Mouse (Mus musculus) hindbrain, embryonic 12.5 days (tissue): Measurements from ENCODE around the gene Nim1k. TPM values are rescaled to one million over a fixed set of nuclear protein-coding genes. Genes with fewer than 3 reads are reported as not detected.
A peak's percentile ranks its signal among the peaks of the same experiment; 100 is the strongest.

Experiments
- ATAC-seq: fragments of 200-750 bp; cut with Nextera tagmentation; 2 replicates; pipeline ENCODE4 v1.8.0; 2017; ENCODE audit warnings: moderate TSS enrichment; ENCODE audit not compliant: low FRiP score
- H3K27ac ChIP-seq: fragments of 300-500 bp; sonication (generic); 2 replicates; pipeline ENCODE4 v1.5.1; 2016; ENCODE audit warnings: mild to moderate bottlenecking
- H3K27me3 ChIP-seq: fragments of 300-500 bp; sonication (generic); 2 replicates; pipeline ENCODE4 v1.6.1; 2016; ENCODE audit warnings: mild to moderate bottlenecking
- H3K36me3 ChIP-seq: fragments of 300-500 bp; sonication (generic); 2 replicates; pipeline ENCODE4 v1.6.1; 2016; ENCODE audit warnings: mild to moderate bottlenecking
- H3K4me1 ChIP-seq: fragments of 300-500 bp; sonication (generic); 2 replicates; pipeline ENCODE4 v1.6.1; 2016
- H3K4me2 ChIP-seq: fragments of 300-500 bp; sonication (generic); replicated peaks from 2 replicates; pipeline ENCODE4 v1.6.1; 2016; ENCODE audit warnings: mild to moderate bottlenecking
- H3K4me3 ChIP-seq: fragments of 300-500 bp; sonication (generic); 2 replicates; pipeline ENCODE4 v1.5.1; 2016; ENCODE audit warnings: mild to moderate bottlenecking
- H3K9ac ChIP-seq: fragments of 300-500 bp; sonication (generic); 2 replicates; pipeline ENCODE4 v1.6.1; 2016; ENCODE audit warnings: mild to moderate bottlenecking, moderate library complexity
- H3K9me3 ChIP-seq: fragments of 300-500 bp; sonication (generic); replicated peaks from 2 replicates; pipeline ENCODE4 v1.6.1; 2016; ENCODE audit warnings: mild to moderate bottlenecking
- WGBS: fragments of 180-500 bp; shearing (Covaris S2); methylation state at CpG from one replicate; pipeline ENCODE4 v1.1.7; 2016; 5-methylcytosine and 5-hydroxymethylcytosine counted together
- polyA plus RNA-seq: library from polyadenylated mRNA; unstranded; fragments of >200 nt; fragmentation: Nextera tagmentation; extraction: Ambion mirVana; gene quantifications from 2 replicates; pipeline ENCODE4 v1.2.1, GENCODE M21; 2016

Gene Nim1k
- polyA plus RNA-seq, result 2.6 and 2.8 TPM in 2 replicates

DNA sequence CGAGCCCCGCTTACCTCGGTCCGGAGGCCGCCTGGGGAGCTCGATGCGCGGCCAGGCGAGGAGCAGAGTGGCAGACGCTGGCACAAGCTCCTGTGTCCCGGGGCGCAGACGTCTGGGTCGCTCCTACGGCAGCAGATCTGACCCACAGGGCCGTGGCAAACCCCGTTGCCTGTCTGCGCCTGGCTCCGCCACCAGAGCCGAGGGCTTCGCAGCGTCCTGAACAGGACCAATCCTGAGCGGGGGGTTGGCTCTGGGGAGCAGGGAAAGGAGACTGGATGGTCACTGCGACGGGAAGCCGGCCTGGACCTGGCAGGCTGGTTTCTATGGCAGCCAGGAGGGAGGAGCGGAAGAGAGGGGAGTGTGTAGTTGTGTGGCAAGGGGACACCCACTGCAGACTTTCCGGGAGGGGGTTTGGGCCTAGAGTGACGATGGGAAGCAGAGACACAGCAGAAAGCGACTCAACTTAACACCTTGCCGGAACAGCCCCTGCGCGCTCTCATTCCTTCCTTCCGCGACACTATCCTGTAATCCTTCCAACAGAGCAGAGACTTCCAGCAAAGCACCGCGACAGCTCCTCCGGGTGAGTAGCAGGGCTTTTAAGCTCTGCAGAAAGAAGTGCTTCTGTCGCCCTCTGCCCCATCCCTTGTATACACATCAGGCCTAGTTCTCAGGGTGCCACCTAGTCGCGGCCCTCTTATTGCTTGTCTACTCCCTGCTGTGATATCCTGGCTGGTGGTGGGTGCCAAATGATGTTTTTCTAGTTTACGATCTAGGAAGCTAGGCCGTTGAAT lies at the start of gene Nim1k:
TSS of gene Nim1k (minus strand) at position 202 of the 791 bp plus-strand sequence.
- ATAC-seq, result peak; percentile 93
- Histone ChIP-seq H3K4me2 (peak within 1 kb of the TSS; percentile 97), H3K27me3 (no peaks in the 10 kb centered on the region), H3K4me3 (peak within 1 kb of the TSS; percentile 45), H3K4me1 (peaks cover 16% of the 10 kb centered on the region), H3K36me3 (peaks cover under 1% of the 10 kb centered on the region; the same call in 1 of the 2 replicates), H3K9ac (peak within 1 kb of the TSS; percentile 59), H3K9me3 (no peaks in the 10 kb centered on the region), H3K27ac (peak within 1 kb of the TSS; percentile 70)
- WGBS, result 2% methylated on average over 40 of the region's 43 CpGs

GRCm38 (mm10) chr13:119797656-119798055 lies 42.0 kb upstream of the Nim1k start:
- 73% methylated on average over 4 of the region's 4 CpGs for WGBS
- Histone ChIP-seq H3K36me3 (no peaks in the 10 kb centered on the region), H3K9me3 (no peaks in the 10 kb centered on the region), H3K4me1 (no peaks in the 10 kb centered on the region), H3K27ac (no peak overlapping the region), H3K4me2 (no peak overlapping the region), H3K9ac (no peak overlapping the region), H3K4me3 (no peak overlapping the region), H3K27me3 (no peaks in the 10 kb centered on the region)
- ATAC-seq, result no peak

- H3K27me3 ChIP-seq, result no peaks in the 10 kb centered on the region
- no peak overlapping the region for H3K27ac ChIP-seq
- H3K4me2 ChIP-seq, result no peak overlapping the region
- H3K4me3 ChIP-seq, result no peak overlapping the region
- no peak for ATAC-seq
- H3K36me3 ChIP-seq, result peaks cover 4% of the 10 kb centered on the region; the same call in 1 of the 2 replicates
- no peak overlapping the region for H3K9ac ChIP-seq
- WGBS, result 89% methylated on average over 5 of the region's 5 CpGs
- H3K9me3 ChIP-seq, result no peaks in the 10 kb centered on the region
- H3K4me1 ChIP-seq, result peaks cover 13% of the 10 kb centered on the region
Measured at GRCm38 (mm10) chr13:119792791-119793404, 37.2 kb upstream of the Nim1k start.

DNA sequence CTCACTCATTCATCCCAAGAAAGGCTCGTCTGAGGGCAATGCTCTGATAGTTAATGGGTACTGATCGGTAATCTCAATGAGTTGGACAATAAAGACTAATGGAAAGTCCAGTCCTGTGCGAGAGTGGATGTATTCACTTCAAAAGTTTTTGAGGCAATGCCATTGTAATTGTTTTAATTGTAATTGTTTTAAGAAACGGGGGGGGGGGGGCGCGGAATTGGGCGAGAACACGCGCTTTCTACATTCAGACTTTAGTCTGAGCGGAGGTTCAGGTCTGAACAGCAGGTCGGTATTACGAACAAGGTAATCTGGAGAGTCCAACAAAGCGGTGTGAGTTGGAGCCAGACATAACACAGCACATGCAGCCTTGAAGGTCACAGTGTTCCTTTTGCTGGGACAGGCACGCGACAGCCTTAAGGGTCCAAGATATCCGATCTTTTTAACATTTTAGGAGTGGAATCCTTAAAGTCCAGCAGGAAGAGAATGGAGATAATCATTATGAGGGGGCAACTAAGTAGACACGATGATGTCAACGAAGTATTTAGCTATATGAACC lies 36.0 kb upstream of the Nim1k start:
- ATAC-seq, result no peak
- H3K4me3 ChIP-seq, result peak overlapping the region; percentile 90
- 5% methylated on average over 18 of the region's 18 CpGs for WGBS

DNA sequence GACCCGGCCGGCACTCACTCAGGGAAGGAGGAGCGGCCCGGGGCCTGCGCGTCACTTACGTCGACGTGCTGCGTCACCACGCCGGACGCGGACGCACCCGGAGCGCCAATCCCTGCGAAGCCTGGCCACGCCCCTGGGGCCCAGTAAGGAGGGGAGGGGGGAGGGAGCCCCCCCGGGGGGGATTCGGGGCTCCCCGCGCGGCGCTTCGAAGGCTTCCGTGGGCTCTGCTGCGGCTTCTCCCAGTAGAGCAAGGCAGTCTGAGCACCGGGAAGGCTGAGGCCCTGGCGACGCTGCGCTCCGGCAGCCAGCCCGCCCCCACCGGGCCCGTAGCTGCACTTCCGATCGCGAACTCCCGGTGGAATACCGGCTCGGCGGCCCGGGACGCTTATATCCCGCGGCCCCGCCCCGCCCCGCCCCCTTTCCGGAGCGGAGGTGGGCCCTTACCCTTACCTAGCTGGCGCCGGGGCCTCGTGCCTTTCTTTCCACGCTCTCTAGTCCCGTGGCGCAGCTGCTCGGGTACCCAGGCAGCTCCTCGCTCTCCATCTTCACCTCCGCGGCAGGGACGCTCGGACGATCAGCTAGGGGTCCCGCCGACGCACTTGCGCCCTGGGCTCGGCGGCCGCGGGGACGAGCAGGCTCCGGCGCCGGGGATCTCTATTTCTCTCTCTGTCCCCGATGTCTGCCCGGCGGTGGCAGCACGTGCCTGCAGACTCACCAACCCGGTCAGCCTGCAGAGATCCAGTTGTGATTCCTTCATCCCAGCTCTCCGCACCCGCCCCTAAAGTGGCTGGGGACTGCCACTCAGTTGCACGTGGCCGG lies 35.3 kb upstream of the Nim1k start, which contains the start of gene Zfp131:
TSS of gene Zfp131 (minus strand) at position 129 of the 819 bp plus-strand sequence.
- 1% methylated on average over 67 of the region's 86 CpGs for WGBS
- H3K36me3 ChIP-seq, result peaks cover 16% of the 10 kb centered on the region
- H3K9ac ChIP-seq, result peak within 1 kb of the TSS; percentile 95
- H3K4me1 ChIP-seq, result peaks cover 13% of the 10 kb centered on the region
- H3K27ac ChIP-seq, result peak within 1 kb of the TSS; percentile 95
- no peaks in the 10 kb centered on the region for H3K27me3 ChIP-seq
- ATAC-seq, result peak; percentile 97
- H3K4me3 ChIP-seq, result peak within 1 kb of the TSS; percentile 90
- no peaks in the 10 kb centered on the region for H3K9me3 ChIP-seq
- peak within 1 kb of the TSS; percentile 74 for H3K4me2 ChIP-seq

More for the DNA sequence above, 36.0 kb upstream of the Nim1k start:
- no peaks in the 10 kb centered on the region for H3K27me3 ChIP-seq
- peak overlapping the region; percentile 74 for H3K4me2 ChIP-seq
- no peaks in the 10 kb centered on the region for H3K9me3 ChIP-seq
- H3K27ac ChIP-seq, result peak overlapping the region; percentile 95
- peak overlapping the region; percentile 95 for H3K9ac ChIP-seq
- peaks cover 12% of the 10 kb centered on the region for H3K36me3 ChIP-seq
- H3K4me1 ChIP-seq, result peaks cover 13% of the 10 kb centered on the region

DNA sequence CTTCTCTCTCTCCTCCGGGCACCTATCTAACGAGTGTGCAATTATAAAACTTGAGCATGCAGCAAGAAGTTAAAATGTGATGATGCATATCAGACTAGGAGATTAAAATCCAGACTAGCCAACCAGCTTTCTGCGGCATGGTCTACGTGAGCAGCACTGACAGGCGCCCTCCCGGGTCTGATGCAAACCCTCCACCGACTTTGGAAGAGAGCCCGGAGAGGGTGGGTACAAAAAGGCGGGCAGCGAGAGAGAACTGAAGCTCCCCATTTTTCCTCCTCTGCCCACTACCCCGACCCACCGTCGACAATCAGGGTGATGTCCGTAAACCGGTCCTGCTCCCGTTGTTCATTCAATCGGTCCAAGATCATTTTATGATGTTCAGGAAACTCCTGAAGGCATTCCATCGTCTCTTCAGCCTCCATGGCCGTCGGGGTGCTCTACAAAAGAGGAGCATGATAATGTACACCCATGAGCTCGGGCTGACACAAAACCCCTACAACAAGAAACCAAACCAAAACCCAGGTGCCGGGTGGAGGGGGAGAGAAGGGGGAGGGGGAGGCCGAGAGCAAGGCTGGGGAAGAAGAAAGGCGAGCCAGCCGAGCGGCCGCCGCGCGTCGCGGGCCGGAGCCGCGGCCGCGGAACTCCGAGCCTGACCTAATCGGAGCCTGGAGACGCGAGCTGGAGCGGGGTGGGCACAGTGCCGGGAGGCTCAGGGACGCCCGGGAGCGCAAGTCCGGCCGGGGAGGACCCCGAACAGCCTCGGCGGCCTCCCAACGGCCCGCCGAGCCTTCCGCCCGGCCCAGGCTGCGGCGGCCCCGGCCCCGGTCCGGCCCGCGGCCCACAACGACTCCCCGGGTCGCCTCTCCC lies 34.4 kb upstream of the Nim1k start:
- Histone ChIP-seq H3K4me2 (peak overlapping the region; percentile 74), H3K27ac (peak overlapping the region; percentile 95), H3K27me3 (no peaks in the 10 kb centered on the region), H3K36me3 (peaks cover 24% of the 10 kb centered on the region), H3K4me3 (peak overlapping the region; percentile 90), H3K4me1 (peaks cover 13% of the 10 kb centered on the region), H3K9ac (peak overlapping the region; percentile 95), H3K9me3 (no peaks in the 10 kb centered on the region)
- ATAC-seq, result peak; percentile 79
- WGBS, result 1% methylated on average over 46 of the region's 66 CpGs

DNA sequence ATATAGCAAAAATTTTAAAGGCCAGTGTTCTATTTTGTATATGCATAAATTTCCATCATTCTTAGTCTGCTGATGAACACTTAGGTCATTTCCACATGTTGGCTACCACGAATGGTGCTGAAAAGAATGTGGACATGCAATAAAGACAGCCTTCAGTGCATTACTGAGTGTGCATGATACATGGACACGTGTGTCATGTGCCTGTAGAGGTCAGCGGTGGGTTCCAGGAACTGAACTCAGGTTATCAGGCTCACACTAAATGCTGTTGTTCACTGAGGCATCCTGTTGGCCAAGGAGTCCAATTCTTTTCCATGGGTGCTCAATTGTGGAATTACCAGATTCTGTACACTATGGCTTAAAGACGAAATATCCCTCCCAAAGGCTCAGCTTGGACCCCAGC lies 27.9 kb upstream of the Nim1k start:
- no peak overlapping the region for H3K27ac ChIP-seq
- H3K9ac ChIP-seq, result no peak overlapping the region
- H3K36me3 ChIP-seq, result peaks cover 72% of the 10 kb centered on the region

GRCm38 (mm10) chr13:119768541-119768940 lies 12.9 kb upstream of the Nim1k start:
- no peaks in the 10 kb centered on the region for H3K9me3 ChIP-seq
- peaks cover 78% of the 10 kb centered on the region for H3K36me3 ChIP-seq
- no peak overlapping the region for H3K27ac ChIP-seq
- H3K4me3 ChIP-seq, result no peak overlapping the region
- no peaks in the 10 kb centered on the region for H3K27me3 ChIP-seq
- H3K4me1 ChIP-seq, result no peaks in the 10 kb centered on the region
- H3K4me2 ChIP-seq, result no peak overlapping the region
- no peak overlapping the region for H3K9ac ChIP-seq
- no peak for ATAC-seq
- WGBS, result 83% methylated on average over 6 of the region's 6 CpGs

More for the DNA sequence above, 27.9 kb upstream of the Nim1k start:
- no peak overlapping the region for H3K4me3 ChIP-seq
- ATAC-seq, result no peak
- H3K27me3 ChIP-seq, result no peaks in the 10 kb centered on the region
- WGBS, result 87% methylated on average over 4 of the region's 4 CpGs
- no peak overlapping the region for H3K4me2 ChIP-seq
- no peaks in the 10 kb centered on the region for H3K4me1 ChIP-seq
- H3K9me3 ChIP-seq, result no peaks in the 10 kb centered on the region

DNA sequence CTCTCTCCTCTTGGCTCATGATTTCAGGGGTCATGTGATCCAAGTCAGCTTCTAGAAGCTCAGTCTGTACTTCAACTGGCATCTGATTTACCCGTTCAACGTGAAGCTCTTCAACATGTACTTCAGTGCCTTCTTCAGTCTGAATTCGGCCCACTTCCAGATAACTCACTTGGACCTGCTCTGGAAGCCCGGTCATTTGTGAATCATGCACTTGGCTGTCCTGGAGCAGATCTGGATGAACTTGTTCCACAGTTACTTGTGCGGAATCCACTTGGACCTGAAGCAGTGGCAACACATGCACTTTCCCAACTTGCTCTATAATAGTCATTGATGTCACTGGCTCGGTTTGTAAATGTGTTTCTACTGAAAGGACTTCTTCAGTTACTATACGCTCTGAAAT lies 10.8 kb upstream of the Nim1k start:
- Histone ChIP-seq H3K27me3 (no peaks in the 10 kb centered on the region), H3K4me2 (no peak overlapping the region), H3K27ac (no peak overlapping the region), H3K9ac (no peak overlapping the region), H3K9me3 (no peaks in the 10 kb centered on the region), H3K4me1 (no peaks in the 10 kb centered on the region), H3K36me3 (peaks cover 63% of the 10 kb centered on the region), H3K4me3 (no peak overlapping the region)
- 95% methylated on average over 7 of the region's 7 CpGs for WGBS
- ATAC-seq, result no peak

GRCm38 (mm10) chr13:119756831-119757230 lies 1.1 kb upstream of the Nim1k start:
- Histone ChIP-seq H3K27me3 (no peaks in the 10 kb centered on the region), H3K36me3 (peaks cover 9% of the 10 kb centered on the region; the same call in 1 of the 2 replicates), H3K27ac (no peak overlapping the region), H3K9me3 (no peaks in the 10 kb centered on the region), H3K9ac (no peak overlapping the region), H3K4me3 (no peak overlapping the region), H3K4me2 (no peak overlapping the region), H3K4me1 (peaks cover 16% of the 10 kb centered on the region)
- WGBS, result 33% methylated on average over 5 of the region's 5 CpGs
- ATAC-seq, result no peak

GRCm38 (mm10) chr13:119755141-119755547 lies 538 bp downstream of the Nim1k start:
- peak; percentile 80 for ATAC-seq
- H3K36me3 ChIP-seq, result no peaks in the 10 kb centered on the region
- 2% methylated on average over 16 of the region's 16 CpGs for WGBS

More at GRCm38 (mm10) chr13:119755141-119755547, 538 bp downstream of the Nim1k start:
- no peaks in the 10 kb centered on the region for H3K9me3 ChIP-seq
- H3K4me3 ChIP-seq, result peak overlapping the region; percentile 45
- peaks cover 16% of the 10 kb centered on the region for H3K4me1 ChIP-seq
- peak overlapping the region; percentile 97 for H3K4me2 ChIP-seq
- H3K27me3 ChIP-seq, result no peaks in the 10 kb centered on the region
- H3K27ac ChIP-seq, result peak overlapping the region; percentile 70
- peak overlapping the region; percentile 59 for H3K9ac ChIP-seq
